Mouse (Mus musculus): ENCODE data around the gene Prm2.
A peak's percentile ranks its signal among the peaks of the same experiment; 100 is the strongest.

Gene Prm2

DNA sequence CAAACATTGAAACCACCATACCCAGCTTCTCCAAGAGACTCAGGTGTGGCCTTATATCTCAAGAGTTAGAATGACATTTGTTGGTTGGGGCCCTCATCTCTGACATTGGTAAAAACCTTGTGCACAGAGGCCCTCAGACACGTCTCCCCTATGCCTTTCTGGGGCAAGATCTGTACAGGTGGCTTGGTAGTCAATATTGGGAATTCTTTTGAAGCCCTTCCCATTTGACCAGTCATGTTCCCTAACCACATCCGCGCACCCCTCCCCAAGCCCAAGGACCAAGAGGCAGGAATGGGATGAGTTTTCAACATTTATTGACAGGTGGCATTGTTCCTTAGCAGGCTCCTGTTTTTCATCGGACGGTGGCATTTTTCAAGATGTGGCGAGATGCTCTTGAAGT, at the start of gene Prm2:
TSS of gene Prm2 (minus strand) at position 101 of the 400 bp plus-strand sequence.
- DNase-seq = no peak

- DNase-seq = no peak
Measured at GRCm38 (mm10) chr16:10844319-10844670, 48.4 kb upstream of the Prm2 start.

DNA sequence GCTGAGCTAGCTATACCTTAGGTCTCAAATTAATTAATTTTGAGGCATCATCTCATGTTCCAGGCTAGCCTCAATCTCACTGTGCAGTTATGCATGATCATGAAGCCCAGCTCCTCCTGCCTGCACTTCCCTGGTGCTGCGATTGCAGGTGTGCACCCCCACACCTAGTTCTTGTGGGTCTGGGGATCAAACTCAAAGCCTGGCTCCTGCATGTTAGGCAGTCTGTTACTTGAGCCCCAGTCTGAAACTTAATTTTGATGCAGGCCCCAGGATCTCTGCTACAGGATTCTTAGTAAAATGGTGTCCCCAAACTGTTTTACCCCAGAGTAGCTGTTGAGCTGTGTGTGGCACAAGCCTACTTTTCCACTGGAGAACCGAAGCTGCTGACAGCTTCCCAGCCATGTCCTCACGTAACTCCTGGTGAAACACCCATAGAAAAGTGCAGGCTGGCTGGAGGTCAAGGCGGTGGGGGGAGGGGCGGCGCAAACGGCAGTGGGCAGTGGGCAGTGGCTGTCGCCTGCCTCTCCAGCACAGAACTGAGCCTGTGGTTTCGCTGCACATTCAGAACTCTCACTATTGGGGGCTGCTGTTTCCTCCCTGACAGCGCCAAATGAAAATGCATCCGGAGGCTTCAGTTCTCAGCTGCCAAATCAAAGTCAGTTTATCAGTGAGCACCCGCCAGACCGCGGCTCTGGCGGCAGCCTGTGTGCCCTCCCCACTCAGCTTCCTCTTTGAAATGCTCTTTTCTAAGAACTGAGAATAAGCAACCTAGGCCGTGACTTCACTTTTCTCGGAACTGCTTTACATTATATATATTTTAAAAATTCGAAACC, 47.8 kb upstream of the Prm2 start:
- no peak for DNase-seq

- DNase-seq = no peak
Measured at GRCm38 (mm10) chr16:10842282-10842855, 46.4 kb upstream of the Prm2 start.

DNA sequence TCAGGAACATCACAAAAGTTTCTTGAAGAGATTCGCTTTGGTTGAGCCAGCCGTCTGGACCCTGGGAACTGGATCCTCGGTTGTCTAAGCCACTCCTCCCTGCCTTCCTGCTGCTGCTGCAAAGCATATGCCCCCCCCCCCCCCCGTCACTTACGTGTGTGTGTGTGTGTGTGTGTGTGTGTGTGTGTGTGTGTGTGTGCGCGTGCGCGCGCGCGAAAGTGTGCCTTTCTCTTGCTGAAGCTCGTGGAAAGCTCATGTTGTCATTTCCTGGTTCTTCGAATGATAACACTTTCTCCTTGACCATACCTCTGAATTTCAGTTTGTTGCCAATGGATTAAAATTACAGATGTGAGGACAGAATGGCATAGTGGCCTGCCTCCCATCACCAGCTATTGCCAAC, 44.1 kb upstream of the Prm2 start:
- DNase-seq = no peak

- DNase-seq = no peak
Measured at GRCm38 (mm10) chr16:10838487-10839245, 42.7 kb upstream of the Prm2 start.

DNA sequence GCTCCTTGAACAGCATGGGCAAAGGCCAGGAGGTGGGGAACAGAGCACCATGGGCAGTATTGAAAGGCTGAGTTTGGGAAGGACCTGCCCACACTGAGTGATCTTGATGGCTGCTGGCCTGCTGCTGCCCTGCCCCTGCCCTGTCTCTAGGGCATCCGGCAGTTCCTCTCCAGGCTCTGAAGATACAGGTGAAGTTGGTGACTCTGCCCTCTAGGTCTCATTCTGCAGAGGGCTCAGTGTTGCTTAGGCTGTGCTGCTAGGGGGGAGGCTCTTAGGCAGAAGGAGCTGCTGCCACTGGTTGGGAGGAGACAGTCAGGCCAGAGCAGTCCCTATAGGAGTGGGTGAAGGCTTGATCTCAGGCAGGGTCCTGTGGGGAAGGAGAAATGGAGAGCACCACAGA, 42.0 kb upstream of the Prm2 start:
- no peak for DNase-seq

- DNase-seq = no peak
Measured at GRCm38 (mm10) chr16:10837250-10837649, 41.3 kb upstream of the Prm2 start.

- no peak for DNase-seq
Measured at GRCm38 (mm10) chr16:10836388-10836787, 40.5 kb upstream of the Prm2 start.

- DNase-seq = peak; percentile 84
Measured at GRCm38 (mm10) chr16:10834911-10835587, 39.1 kb upstream of the Prm2 start, which contains the start of gene Rmi2. Rmi2 (plus strand) TSS chr16:10835059.

- no peak for DNase-seq
Measured at GRCm38 (mm10) chr16:10834542-10834910, 38.6 kb upstream of the Prm2 start.

- no peak for DNase-seq
Measured at GRCm38 (mm10) chr16:10828461-10828805, 32.5 kb upstream of the Prm2 start.

DNA sequence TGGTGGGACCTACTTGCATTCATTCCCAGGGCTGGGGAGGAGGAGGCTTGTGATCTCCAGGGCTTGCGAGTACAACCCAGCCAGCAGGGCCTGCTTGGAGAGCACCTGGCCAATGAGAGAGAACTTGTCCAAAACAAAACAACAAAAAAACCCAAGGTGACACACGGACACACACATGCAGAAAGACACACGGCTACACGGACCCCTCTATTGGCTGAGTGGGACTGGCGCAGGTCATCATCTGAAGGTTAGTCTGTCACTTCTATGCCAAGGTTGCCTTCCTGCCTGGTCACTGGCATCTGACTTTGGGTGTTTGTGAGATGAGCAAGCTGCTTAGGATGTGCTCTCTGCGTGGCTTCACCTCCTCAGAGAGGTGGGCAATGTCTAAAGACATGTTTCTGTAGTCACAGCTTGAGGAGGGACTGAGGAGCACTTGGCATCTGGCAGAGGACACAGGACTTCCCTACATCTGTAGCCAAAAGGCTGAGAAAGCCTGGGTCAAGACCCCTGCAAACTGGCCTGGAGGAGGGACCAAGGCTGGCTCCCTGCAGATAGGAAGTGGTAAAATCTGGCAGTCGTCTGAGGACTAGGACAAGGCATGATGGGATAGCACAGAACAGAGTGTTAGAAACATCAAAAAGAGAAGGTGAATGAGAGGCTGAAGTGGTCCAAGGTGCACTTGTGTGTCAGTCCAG, 32.0 kb upstream of the Prm2 start:
- DNase-seq = no peak

- DNase-seq = no peak
Measured at GRCm38 (mm10) chr16:10827269-10827668, 31.3 kb upstream of the Prm2 start.

GRCm38 (mm10) chr16:10825840-10826239, 29.9 kb upstream of the Prm2 start:
- no peak for DNase-seq

DNA sequence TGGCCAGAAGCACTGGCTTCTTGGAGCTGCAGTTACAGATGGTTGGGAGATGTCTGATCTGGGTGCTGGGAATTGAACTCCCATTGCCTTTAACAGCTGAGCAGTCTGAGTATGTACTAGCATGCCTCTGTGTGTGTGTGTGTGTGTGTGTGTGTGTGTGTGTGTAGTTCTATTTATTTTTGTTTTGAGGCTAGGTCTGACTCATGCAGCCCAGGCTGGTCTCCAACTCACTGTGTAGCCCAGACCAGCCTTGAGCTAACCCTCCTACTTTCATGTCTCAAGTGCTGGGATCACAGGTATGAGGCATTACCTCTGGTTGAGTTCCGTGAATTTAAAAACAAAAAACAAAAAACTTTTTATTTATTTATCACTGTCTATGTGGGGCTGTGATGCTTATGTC, 28.6 kb upstream of the Prm2 start:
- no peak for DNase-seq

GRCm38 (mm10) chr16:10821387-10821786, 25.5 kb upstream of the Prm2 start:
- DNase-seq = no peak

DNA sequence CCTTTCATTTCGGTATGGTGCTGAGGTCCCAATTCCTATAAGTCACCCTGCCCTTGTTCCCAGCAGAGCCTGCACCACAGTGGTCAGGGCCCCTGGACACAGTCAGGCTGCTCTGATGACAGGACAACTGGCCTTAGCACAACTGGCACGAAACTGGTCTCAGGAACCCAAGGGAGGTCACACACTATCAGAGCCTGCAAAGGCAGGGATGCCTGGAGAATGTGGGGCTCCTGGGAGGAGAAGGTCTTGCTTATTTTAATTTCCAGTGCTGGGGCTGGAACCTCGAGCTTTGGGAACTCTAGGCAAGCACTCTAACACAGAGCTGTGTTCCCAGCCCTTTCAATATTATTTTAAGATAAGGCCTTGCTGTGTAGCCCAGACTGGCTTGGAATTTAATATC, 24.0 kb upstream of the Prm2 start:
- DNase-seq = no peak

- no peak for DNase-seq
Measured at GRCm38 (mm10) chr16:10818579-10819135, 22.7 kb upstream of the Prm2 start.

DNA sequence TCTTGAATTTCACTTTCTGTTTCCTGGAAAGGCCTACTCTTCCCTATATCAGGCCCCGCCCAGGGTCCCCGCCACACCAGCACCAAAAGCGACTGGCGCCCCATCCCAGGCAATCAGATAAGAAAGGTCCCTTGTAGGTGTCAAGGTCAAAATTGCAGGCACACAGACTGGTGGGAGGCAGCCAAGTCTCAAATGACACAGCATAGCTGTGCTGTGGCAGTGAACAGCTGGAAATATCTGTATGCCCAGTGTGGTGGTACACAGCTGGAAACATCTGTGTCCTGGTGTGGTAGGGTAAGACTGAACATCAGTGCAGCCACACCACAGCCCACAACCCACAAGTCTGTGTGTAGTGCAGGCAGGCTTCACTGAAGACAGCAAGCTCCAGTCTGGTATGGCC, 18.9 kb upstream of the Prm2 start:
- no peak for DNase-seq

DNA sequence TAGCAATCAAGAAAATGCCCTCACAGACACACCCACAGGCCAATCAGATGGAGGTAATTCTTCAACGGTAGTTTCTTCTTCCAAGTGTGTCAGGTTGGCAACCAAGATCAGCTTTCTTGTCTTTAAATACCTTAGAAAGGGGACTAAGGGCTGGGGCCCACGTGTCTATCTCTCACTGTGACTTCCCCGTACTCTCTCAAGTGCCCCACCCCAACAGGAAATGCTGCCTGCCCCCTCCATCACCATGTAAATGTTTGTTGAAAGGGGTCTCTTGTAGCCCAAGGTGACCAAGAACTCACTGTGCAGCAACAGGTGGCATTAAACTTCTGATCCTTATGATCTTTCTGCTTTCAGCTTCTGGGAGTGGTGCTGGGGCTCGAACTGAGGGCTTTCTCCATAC, 17.8 kb upstream of the Prm2 start:
- no peak for DNase-seq

- no peak for DNase-seq
Measured at GRCm38 (mm10) chr16:10812865-10813371, 17.0 kb upstream of the Prm2 start, which contains the start of gene Gm11172. Gm11172 (plus strand) TSS chr16:10812915.
